Mouse (Mus musculus) liver, embryonic 13.5 days (tissue): ENCODE data around the gene Slf2. TPM values are rescaled to one million over a fixed set of nuclear protein-coding genes. Genes with fewer than 3 reads are reported as not detected.
A peak's percentile ranks its signal among the peaks of the same experiment; 100 is the strongest.

Experiments used
- ATAC-seq: fragments of 200-750 bp; cut with Nextera tagmentation; 2 replicates; pipeline ENCODE4 v1.8.0; 2017; ENCODE audit warnings: low read depth, mild to moderate bottlenecking, moderate number of reproducible peaks, moderate library complexity
- DNase-seq: peaks from one replicate; pipeline ENCODE4 v3.0.0; 2022
- H3K27ac ChIP-seq: fragments of 300-500 bp; sonication (generic); 2 replicates; pipeline ENCODE4 v1.5.1; 2015; ENCODE audit warnings: moderate library complexity, mild to moderate bottlenecking, inconsistent platforms
- H3K27me3 ChIP-seq: fragments of 300-500 bp; sonication (generic); 2 replicates; pipeline ENCODE4 v1.6.1; 2015; ENCODE audit warnings: mild to moderate bottlenecking, inconsistent platforms
- H3K36me3 ChIP-seq: fragments of 300-500 bp; sonication (generic); 2 replicates; pipeline ENCODE4 v1.6.1; 2015; ENCODE audit warnings: mild to moderate bottlenecking, inconsistent platforms
- H3K4me1 ChIP-seq: fragments of 300-500 bp; sonication (generic); replicated peaks from 2 replicates; pipeline ENCODE4 v1.6.1; 2015; ENCODE audit warnings: inconsistent platforms
- H3K4me2 ChIP-seq: fragments of 300-500 bp; sonication (generic); 2 replicates; pipeline ENCODE4 v1.6.1; 2015; ENCODE audit warnings: inconsistent platforms, mild to moderate bottlenecking, moderate library complexity
- H3K4me3 ChIP-seq: fragments of 300-500 bp; sonication (generic); replicated peaks from 2 replicates; pipeline ENCODE4 v1.5.1; 2015; ENCODE audit warnings: mild to moderate bottlenecking, inconsistent platforms
- H3K9ac ChIP-seq: fragments of 300-500 bp; sonication (generic); 2 replicates; pipeline ENCODE4 v1.6.1; 2015; ENCODE audit warnings: mild to moderate bottlenecking, inconsistent platforms
- H3K9me3 ChIP-seq: fragments of 300-500 bp; sonication (generic); replicated peaks from 2 replicates; pipeline ENCODE4 v1.6.1; 2016; ENCODE audit warnings: inconsistent platforms
- WGBS: fragments of 180-500 bp; shearing (Covaris S2); methylation state at CpG from one replicate; pipeline ENCODE4 v1.1.7; 2015; ENCODE audit not compliant: insufficient replicate concordance; 5-methylcytosine and 5-hydroxymethylcytosine counted together
- polyA plus RNA-seq: library from polyadenylated mRNA; unstranded; fragments of >200 nt; fragmentation: Nextera tagmentation; extraction: Ambion mirVana; gene quantifications from 2 replicates; pipeline ENCODE4 v1.2.1, GENCODE M21; 2015

Slf2 gene
- polyA plus RNA-seq, 1 experiment from 2014 or later = 12.6 TPM

DNA sequence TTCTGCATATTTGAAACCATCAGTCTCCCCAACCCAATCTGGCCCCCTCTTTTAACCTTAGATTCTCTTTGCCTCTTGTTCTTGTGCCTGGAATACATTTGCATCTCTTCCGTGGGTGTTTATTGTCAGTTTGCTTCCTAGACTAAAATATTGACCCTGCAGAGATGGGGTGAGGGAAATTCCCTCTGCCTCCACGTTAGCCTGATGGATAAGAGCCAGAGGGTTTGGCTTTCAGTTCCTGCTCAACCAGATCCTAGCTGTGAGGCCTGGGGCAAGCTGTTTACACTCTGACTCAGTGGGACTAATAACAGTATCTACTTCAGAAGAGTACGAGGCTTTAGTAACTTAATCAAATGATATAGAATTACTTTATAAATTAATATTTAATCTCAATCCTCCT, 32.3 kb upstream of the Slf2 start:
- Histone ChIP-seq H3K9ac (no peak overlapping the region), H3K27ac (no peak overlapping the region), H3K4me2 (no peak overlapping the region), H3K4me3 (no peak overlapping the region), H3K36me3 (no peaks in the 10 kb centered on the region), H3K27me3 (peaks cover 33% of the 10 kb centered on the region), H3K4me1 (peaks cover 17% of the 10 kb centered on the region), H3K9me3 (no peaks in the 10 kb centered on the region)
- no peak for ATAC-seq
- WGBS = 33% methylated on average over 3 of the region's 3 CpGs
- no peak for DNase-seq

- Histone ChIP-seq H3K27me3 (peaks cover 27% of the 10 kb centered on the region), H3K36me3 (no peaks in the 10 kb centered on the region), H3K27ac (no peak overlapping the region), H3K9ac (no peak overlapping the region), H3K4me3 (no peak overlapping the region), H3K4me1 (peaks cover 17% of the 10 kb centered on the region), H3K4me2 (no peak overlapping the region), H3K9me3 (no peaks in the 10 kb centered on the region)
- no peak for DNase-seq
- 11% methylated on average over 9 of the region's 9 CpGs for WGBS
- 0 out of 2 replicates have a peak, but pooled peaks have one; percentile 43 for ATAC-seq
Observed at GRCm38 (mm10) chr19:44899104-44899793, 31.7 kb upstream of the Slf2 start.

DNA sequence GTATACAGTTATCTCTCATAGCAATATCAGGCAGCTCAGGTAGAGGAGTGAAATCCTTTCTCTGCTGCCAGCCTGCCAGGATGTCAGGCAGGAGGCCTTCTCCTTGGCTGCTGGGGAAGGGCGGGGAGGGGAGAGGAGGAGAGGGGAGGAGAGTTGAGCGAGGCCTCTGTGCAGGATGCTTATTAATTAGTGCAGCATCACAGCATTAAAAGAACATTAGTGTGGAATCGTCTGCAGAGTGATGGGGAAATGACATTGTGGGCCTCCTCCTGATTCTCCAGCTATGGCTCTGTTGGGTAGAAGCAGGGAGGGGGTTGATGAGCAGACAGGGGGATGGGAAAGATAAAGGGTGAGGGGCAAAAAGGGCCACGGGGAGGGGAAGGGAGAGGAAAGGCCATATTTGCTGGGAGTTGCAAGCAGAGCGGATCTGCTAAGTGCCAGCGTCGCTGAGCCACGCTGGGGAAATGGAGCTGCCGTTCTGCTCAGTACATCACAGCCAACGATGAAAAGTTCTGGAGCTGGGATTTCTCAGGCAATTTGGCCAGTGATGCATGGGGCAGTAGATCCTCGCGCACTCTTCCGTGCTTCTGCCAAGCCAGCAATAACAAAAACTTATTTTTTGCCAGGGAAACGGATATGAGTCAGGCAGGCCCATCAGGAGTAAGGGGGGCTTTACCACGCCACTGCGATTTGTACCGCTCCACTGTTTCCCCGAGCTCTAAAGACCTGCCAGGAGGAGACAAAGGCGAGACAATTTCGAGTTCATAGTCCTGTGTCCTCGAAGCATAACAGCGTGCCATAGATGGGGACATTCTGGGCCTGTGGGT, 30.8 kb upstream of the Slf2 start:
- Histone ChIP-seq H3K9ac (no peak overlapping the region), H3K4me1 (peaks cover 19% of the 10 kb centered on the region), H3K9me3 (no peaks in the 10 kb centered on the region), H3K27ac (peak overlapping the region; percentile 34), H3K36me3 (no peaks in the 10 kb centered on the region), H3K27me3 (peaks cover 23% of the 10 kb centered on the region), H3K4me3 (no peak overlapping the region), H3K4me2 (no peak overlapping the region)
- ATAC-seq = no peak; the same call in 1 of the 2 replicates
- WGBS = 43% methylated on average over 22 of the region's 22 CpGs
- DNase-seq = no peak

GRCm38 (mm10) chr19:44901047-44901446, 29.9 kb upstream of the Slf2 start:
- Histone ChIP-seq H3K36me3 (no peaks in the 10 kb centered on the region), H3K27me3 (peaks cover 16% of the 10 kb centered on the region), H3K4me2 (no peak overlapping the region), H3K9ac (no peak overlapping the region), H3K4me1 (peaks cover 19% of the 10 kb centered on the region), H3K9me3 (no peaks in the 10 kb centered on the region), H3K4me3 (no peak overlapping the region), H3K27ac (peak overlapping the region; percentile 34; the same call in 1 of the 2 replicates)
- ATAC-seq (no peak), DNase-seq (no peak)
- 50% methylated on average over 3 of the region's 3 CpGs for WGBS

DNA sequence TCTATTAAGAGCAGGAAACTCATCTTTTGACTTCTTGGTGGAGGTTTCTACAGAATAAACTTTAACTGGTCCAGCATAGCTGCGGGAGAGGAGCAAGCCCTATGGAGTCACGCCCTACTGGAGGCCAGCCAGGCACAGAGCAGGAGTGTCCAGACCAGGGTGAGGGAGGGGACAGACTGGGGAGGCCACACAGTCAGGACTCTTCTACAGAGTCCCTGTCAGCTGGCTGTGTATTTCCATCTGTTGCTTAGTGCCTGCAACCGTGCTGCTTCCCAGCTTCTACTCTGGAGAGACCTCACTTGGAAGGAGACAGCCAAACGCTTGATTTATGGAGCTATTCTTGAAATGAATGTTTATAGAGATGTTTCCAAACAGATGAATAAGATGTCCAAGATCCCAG, 28.6 kb upstream of the Slf2 start:
- 54% methylated on average over 4 of the region's 4 CpGs for WGBS
- ATAC-seq = no peak

DNA sequence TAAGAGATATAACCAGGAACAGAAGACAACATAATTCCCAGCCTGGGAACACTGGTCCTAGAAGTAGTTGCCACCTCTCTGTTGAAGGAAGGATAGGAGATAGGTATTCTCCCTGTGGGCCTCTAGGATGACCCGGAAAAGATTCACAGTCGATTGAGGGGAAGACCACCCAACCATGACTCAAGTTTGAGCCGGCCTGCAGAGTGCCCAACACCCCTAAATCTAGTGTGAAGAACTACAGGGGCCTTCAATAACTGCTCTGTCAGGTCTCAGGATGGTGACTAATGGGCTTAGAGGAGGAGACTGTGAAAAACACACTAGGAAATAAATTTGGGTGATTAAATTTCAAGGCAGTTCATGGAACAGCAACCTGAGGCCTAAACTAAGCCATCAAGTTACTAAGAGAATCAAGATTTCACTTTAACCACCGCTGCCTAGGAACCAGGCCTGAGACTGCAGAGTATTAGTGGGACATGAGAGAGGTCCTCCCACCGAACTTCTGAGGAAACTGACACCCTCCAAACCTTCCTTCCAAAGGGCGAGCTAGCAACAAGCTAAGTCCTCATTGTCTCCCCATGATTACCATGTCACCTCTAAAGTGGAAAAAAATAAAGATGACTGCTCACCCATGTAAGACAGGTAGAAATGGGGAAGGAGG, 27.5 kb upstream of the Slf2 start:
- 52% methylated on average over 6 of the region's 6 CpGs for WGBS
- H3K27ac ChIP-seq = no peak overlapping the region

More for the DNA sequence above, 28.6 kb upstream of the Slf2 start:
- H3K27ac ChIP-seq = no peak overlapping the region
- no peak overlapping the region for H3K4me3 ChIP-seq
- H3K27me3 ChIP-seq = peaks cover 11% of the 10 kb centered on the region; the same call in 1 of the 2 replicates
- H3K36me3 ChIP-seq = no peaks in the 10 kb centered on the region
- no peaks in the 10 kb centered on the region for H3K9me3 ChIP-seq
- no peak overlapping the region for H3K9ac ChIP-seq
- no peak overlapping the region for H3K4me2 ChIP-seq
- H3K4me1 ChIP-seq = peaks cover 19% of the 10 kb centered on the region
- no peak for DNase-seq

DNA sequence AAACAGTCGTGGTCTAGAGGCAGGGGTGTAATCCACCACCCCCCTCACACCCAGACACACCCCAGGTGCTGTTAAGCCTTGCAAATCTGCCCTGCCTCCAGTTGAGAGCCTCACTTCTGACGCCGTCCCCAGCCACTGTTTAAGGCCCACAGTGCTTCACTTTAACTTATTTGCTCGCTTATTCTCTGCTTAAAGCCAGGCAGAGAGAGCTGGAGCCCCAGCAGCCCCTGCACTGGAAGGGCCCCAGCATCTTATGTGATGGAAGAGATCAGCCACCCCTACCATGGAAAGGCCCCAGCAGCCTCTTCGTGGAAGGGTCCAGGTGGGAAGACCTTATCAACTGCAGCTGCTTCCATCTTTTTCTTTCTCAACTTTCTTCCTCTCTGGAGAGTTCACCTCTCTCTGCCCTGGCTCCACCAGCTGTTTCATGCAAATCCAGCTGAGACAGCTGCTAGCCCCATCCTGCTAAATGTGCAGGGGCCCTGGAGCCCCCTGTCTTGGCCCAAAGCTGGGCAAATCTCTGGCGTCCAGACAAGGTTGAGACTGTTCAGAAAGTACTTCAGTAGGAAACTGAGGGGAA, 26.7 kb upstream of the Slf2 start:
- 38% methylated on average over 6 of the region's 6 CpGs for WGBS
- no peaks in the 10 kb centered on the region for H3K9me3 ChIP-seq
- no peak for ATAC-seq
- peaks cover 10% of the 10 kb centered on the region for H3K4me1 ChIP-seq
- 0 out of 2 replicates have a peak, but pooled peaks cover 10% of the 10 kb centered on the region for H3K27me3 ChIP-seq
- DNase-seq = no peak
- no peak overlapping the region for H3K27ac ChIP-seq
- H3K9ac ChIP-seq = no peak overlapping the region
- no peaks in the 10 kb centered on the region for H3K36me3 ChIP-seq
- no peak overlapping the region for H3K4me2 ChIP-seq
- no peak overlapping the region for H3K4me3 ChIP-seq

More for the DNA sequence above, 27.5 kb upstream of the Slf2 start:
- DNase-seq = no peak
- H3K27me3 ChIP-seq = 0 out of 2 replicates have a peak, but pooled peaks cover 6% of the 10 kb centered on the region
- no peak for ATAC-seq
- no peak overlapping the region for H3K4me3 ChIP-seq
- no peak overlapping the region for H3K4me2 ChIP-seq
- no peaks in the 10 kb centered on the region for H3K36me3 ChIP-seq
- H3K9me3 ChIP-seq = no peaks in the 10 kb centered on the region
- H3K9ac ChIP-seq = no peak overlapping the region
- peaks cover 16% of the 10 kb centered on the region for H3K4me1 ChIP-seq

GRCm38 (mm10) chr19:44905316-44905715, 25.6 kb upstream of the Slf2 start:
- no peak overlapping the region for H3K27ac ChIP-seq
- no peak for ATAC-seq
- H3K9me3 ChIP-seq = no peaks in the 10 kb centered on the region
- 0 out of 2 replicates have a peak, but pooled peaks cover 3% of the 10 kb centered on the region for H3K4me1 ChIP-seq
- no peak overlapping the region for H3K4me3 ChIP-seq
- no peak overlapping the region for H3K9ac ChIP-seq
- WGBS = 39% methylated on average over 4 of the region's 4 CpGs
- no peak for DNase-seq
- H3K27me3 ChIP-seq = 0 out of 2 replicates have a peak, but pooled peaks cover 6% of the 10 kb centered on the region
- H3K4me2 ChIP-seq = no peak overlapping the region
- H3K36me3 ChIP-seq = no peaks in the 10 kb centered on the region

GRCm38 (mm10) chr19:44907851-44908690, 22.9 kb upstream of the Slf2 start:
- DNase-seq (no peak), ATAC-seq (no peak)
- 0 out of 2 replicates have a peak, but pooled peaks cover 3% of the 10 kb centered on the region for H3K4me1 ChIP-seq
- no peak overlapping the region for H3K4me3 ChIP-seq
- 52% methylated on average over 15 of the region's 15 CpGs for WGBS
- 0 out of 2 replicates have a peak, but pooled peaks cover 6% of the 10 kb centered on the region for H3K27me3 ChIP-seq
- no peak overlapping the region for H3K9ac ChIP-seq
- no peak overlapping the region for H3K4me2 ChIP-seq
- no peaks in the 10 kb centered on the region for H3K9me3 ChIP-seq
- no peak overlapping the region for H3K27ac ChIP-seq
- H3K36me3 ChIP-seq = no peaks in the 10 kb centered on the region

- DNase-seq (no peak), ATAC-seq (no peak)
- 58% methylated on average over 11 of the region's 11 CpGs for WGBS
Observed at GRCm38 (mm10) chr19:44908836-44909460, 22.0 kb upstream of the Slf2 start.

More at GRCm38 (mm10) chr19:44908836-44909460, 22.0 kb upstream of the Slf2 start:
- H3K9ac ChIP-seq = no peak overlapping the region
- no peak overlapping the region for H3K4me3 ChIP-seq
- H3K4me2 ChIP-seq = no peak overlapping the region
- H3K4me1 ChIP-seq = 0 out of 2 replicates have a peak, but pooled peaks cover 3% of the 10 kb centered on the region
- no peak overlapping the region for H3K27ac ChIP-seq
- 0 out of 2 replicates have a peak, but pooled peaks cover 6% of the 10 kb centered on the region for H3K27me3 ChIP-seq
- no peaks in the 10 kb centered on the region for H3K9me3 ChIP-seq
- H3K36me3 ChIP-seq = no peaks in the 10 kb centered on the region
